Mouse (Mus musculus) adrenal gland, postnatal 36 days (tissue): ENCODE measurements at regions not wholly inside any gene's neighbourhood (a gene's known extent, or its start where the extent isn't known, plus 50 kb on each side); places are given as distances from the start of the nearest gene placed in this dataset.

ENCODE experiments used
- DNase-seq, 2 experiments: peaks; one replicate each; pipeline ENCODE4 v3.0.0; 2021; ENCODE audit warnings: mixed read lengths in 1 of 2

- DNase-seq = no peak
Observed at GRCm38 (mm10) chr10:7267903-7268302, 55.9 kb upstream of the Cnksr3 start.

DNA sequence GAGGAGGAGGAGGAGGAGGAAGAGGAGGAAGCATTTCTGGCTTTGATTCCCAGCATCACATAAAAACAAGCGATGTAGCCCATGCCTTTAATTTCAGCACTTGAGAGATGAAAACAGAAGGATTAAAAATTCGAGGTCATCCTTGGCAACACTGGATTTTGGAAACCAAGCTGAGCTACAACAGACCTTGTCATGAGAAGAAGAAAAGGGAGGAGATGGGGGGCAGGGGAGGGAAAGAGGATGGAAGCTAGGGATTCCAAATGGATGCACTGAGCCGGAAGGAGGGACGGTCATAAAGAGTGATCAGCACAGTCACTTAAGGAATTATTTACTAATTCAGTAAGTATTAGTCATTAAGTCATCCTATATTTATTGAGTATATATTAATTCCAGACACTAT, 55.1 kb upstream of the Cnksr3 start:
- no peak for DNase-seq

- DNase-seq = no peak
Observed at GRCm38 (mm10) chr10:7265412-7265811, 53.4 kb upstream of the Cnksr3 start.

- no peak for DNase-seq
Observed at GRCm38 (mm10) chr10:7264721-7265120, 52.7 kb upstream of the Cnksr3 start.
